Mouse (Mus musculus): ENCODE results near the gene Usp31. TPM values are rescaled to one million over a fixed set of nuclear protein-coding genes. Genes with fewer than 3 reads are reported as not detected.

Usp31 gene
- total RNA-seq (2015) (4.7 and 5.3 TPM in 2 replicates), total RNA-seq (2017) (4.0 and 4.5 TPM in 2 replicates)

GRCm38 (mm10) chr7:121707073-121707667 lies at the start of gene Usp31:
Gene Usp31 (minus strand): TSS chr7:121707253.
- peak; percentile 96 for ATAC-seq (ENCODE audit: poor library complexity, severe bottlenecking)

- no peak for ATAC-seq (ENCODE audit: poor library complexity, severe bottlenecking)
These were observed 47.7 kb upstream of the Usp31 start for GRCm38 (mm10) chr7:121754748-121755147.

GRCm38 (mm10) chr7:121750244-121750643 lies 43.2 kb upstream of the Usp31 start:
- ATAC-seq (ENCODE audit: poor library complexity, severe bottlenecking), result no peak

GRCm38 (mm10) chr7:121737511-121738415 lies 30.7 kb upstream of the Usp31 start:
- no peak for ATAC-seq (ENCODE audit: poor library complexity, severe bottlenecking)

- ATAC-seq (ENCODE audit: poor library complexity, severe bottlenecking), result peak; percentile 96
These were observed 27.2 kb upstream of the Usp31 start, which contains the start of gene Scnn1g for GRCm38 (mm10) chr7:121734171-121734831. Gene Scnn1g (plus strand): TSS chr7:121734479.

GRCm38 (mm10) chr7:121730225-121730624 lies 23.2 kb upstream of the Usp31 start:
- no peak for ATAC-seq (ENCODE audit: poor library complexity, severe bottlenecking)

GRCm38 (mm10) chr7:121717031-121717430 lies 10.0 kb upstream of the Usp31 start:
- ATAC-seq (ENCODE audit: poor library complexity, severe bottlenecking), result no peak

GRCm38 (mm10) chr7:121711171-121711570 lies 4.1 kb upstream of the Usp31 start:
- no peak for ATAC-seq (ENCODE audit: poor library complexity, severe bottlenecking)

- peak; percentile 23 for ATAC-seq (ENCODE audit: poor library complexity, severe bottlenecking)
These were observed 511 bp downstream of the Usp31 start for GRCm38 (mm10) chr7:121706411-121707072.

- no peak for ATAC-seq (ENCODE audit: poor library complexity, severe bottlenecking)
These were observed 2.0 kb downstream of the Usp31 start for GRCm38 (mm10) chr7:121705051-121705450.

- ATAC-seq (ENCODE audit: poor library complexity, severe bottlenecking), result peak; percentile 23; the same call in 1 of the 2 replicates
These were observed 5.1 kb downstream of the Usp31 start for GRCm38 (mm10) chr7:121701983-121702382.

- no peak for ATAC-seq (ENCODE audit: poor library complexity, severe bottlenecking)
These were observed 6.6 kb downstream of the Usp31 start for GRCm38 (mm10) chr7:121700480-121700879.

- ATAC-seq (ENCODE audit: poor library complexity, severe bottlenecking), result peak; percentile 50; the same call in 1 of the 2 replicates
These were observed 7.8 kb downstream of the Usp31 start for GRCm38 (mm10) chr7:121699218-121699617.

GRCm38 (mm10) chr7:121697574-121697973 lies 9.5 kb downstream of the Usp31 start:
- ATAC-seq (ENCODE audit: poor library complexity, severe bottlenecking), result no peak

- no peak for ATAC-seq (ENCODE audit: poor library complexity, severe bottlenecking)
These were observed 9.9 kb downstream of the Usp31 start for GRCm38 (mm10) chr7:121697170-121697569.

GRCm38 (mm10) chr7:121691803-121692202 lies 15.2 kb downstream of the Usp31 start:
- ATAC-seq (ENCODE audit: poor library complexity, severe bottlenecking), result no peak

GRCm38 (mm10) chr7:121689338-121689737 lies 17.7 kb downstream of the Usp31 start:
- ATAC-seq (ENCODE audit: poor library complexity, severe bottlenecking), result no peak

GRCm38 (mm10) chr7:121685140-121685984 lies 21.7 kb downstream of the Usp31 start:
- ATAC-seq (ENCODE audit: poor library complexity, severe bottlenecking), result no peak

GRCm38 (mm10) chr7:121681191-121681590 lies 25.9 kb downstream of the Usp31 start:
- ATAC-seq (ENCODE audit: poor library complexity, severe bottlenecking), result no peak
